Mouse (Mus musculus) kidney, embryonic 15.5 days (tissue): ENCODE measurements around the gene Ptgr1. TPM values are rescaled to one million over a fixed set of nuclear protein-coding genes. Genes with fewer than 3 reads are reported as not detected.

Experiments used
- polyA plus RNA-seq: library from polyadenylated mRNA; unstranded; fragments of >200 nt; fragmentation: Nextera tagmentation; extraction: Ambion mirVana; gene quantifications from 2 replicates; pipeline ENCODE4 v1.2.1, GENCODE M21; 2015

Ptgr1 gene
- polyA plus RNA-seq, 1 experiment from 2014 or later: 24.6 TPM

Other genes starting within 250 kb of the Ptgr1 start
- gene Olfr267, start 199.4 kb downstream of the Ptgr1 start, polyA plus RNA-seq: not detected in 2 replicates
- gene Ecpas, start 74.4 kb downstream of the Ptgr1 start, polyA plus RNA-seq: 27.8 and 31.0 TPM in 2 replicates
- gene Zkscan16, start 43.5 kb downstream of the Ptgr1 start, polyA plus RNA-seq: 0.74 and 0.84 TPM in 2 replicates
- gene Dnajc25, start 7.9 kb upstream of the Ptgr1 start, polyA plus RNA-seq: 10.2 and 10.9 TPM in 2 replicates
- gene Gm20503, start 16.1 kb upstream of the Ptgr1 start, polyA plus RNA-seq: 14.4 and 15.2 TPM in 2 replicates
- 101 and 105 TPM in 2 replicates for gene Gng10, start 48.0 kb upstream of the Ptgr1 start, polyA plus RNA-seq
- gene AI481877, start 151.9 kb upstream of the Ptgr1 start, polyA plus RNA-seq: not detected in 2 replicates
- gene Ugcg, start 202.1 kb upstream of the Ptgr1 start, polyA plus RNA-seq: 7.6 and 8.0 TPM in 2 replicates